Mouse (Mus musculus): ENCODE measurements around the gene Xpr1.

DNA sequence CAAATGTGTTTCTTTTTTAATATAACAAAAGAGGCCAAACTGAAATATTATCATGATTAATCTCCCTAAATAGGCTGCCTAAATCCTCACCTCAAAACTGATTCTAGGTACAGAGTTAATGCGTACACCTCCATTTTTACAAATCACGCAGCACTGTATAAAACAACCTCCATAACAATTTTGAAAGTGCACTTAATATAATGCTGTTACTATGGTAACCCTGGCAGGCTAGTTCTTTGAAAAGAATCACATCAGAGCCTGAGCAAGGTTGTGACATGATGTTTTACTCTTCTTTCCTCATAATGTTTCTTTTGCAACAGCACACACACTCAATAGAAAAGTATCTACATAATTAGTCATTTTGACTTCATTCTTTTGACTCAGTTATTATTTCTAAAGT is 113.8 kb downstream of the Xpr1 start:
- no peak for TF ChIP-seq CTCF (IDR thresholded peaks at IDR 0.05; ENCODE audit: control insufficient read depth, insufficient read depth, insufficient read length)
- no peak for TF ChIP-seq MAX (IDR thresholded peaks at IDR 0.05)
- TF ChIP-seq MYOD1 (IDR thresholded peaks at IDR 0.05; ENCODE audit: control insufficient read depth, insufficient read length, low read depth): no peak
- TF ChIP-seq CEBPB (IDR thresholded peaks at IDR 0.05; ENCODE audit: low read depth): no peak
- TF ChIP-seq USF1 (IDR thresholded peaks at IDR 0.05; ENCODE audit: low read depth): no peak
- TF ChIP-seq FOSL1 (IDR thresholded peaks at IDR 0.05; ENCODE audit: insufficient read depth, low read length, poor library complexity, severe bottlenecking): no peak
- no peak for TF ChIP-seq MYOG (IDR thresholded peaks at IDR 0.05; ENCODE audit: control insufficient read depth, extremely low read depth, insufficient read length)

Measured in C2C12 (cell line).